8 mouse cellular contexts compared by ENCODE assay signal in genomic region chr4:150049157-150049513, GRCm38 (mm10). TPM values are rescaled to one million over a fixed set of nuclear protein-coding genes. Genes with fewer than 3 reads are reported as not detected.
DNase-seq lines count a peak whose midpoint lies in the region; ATAC-seq and TF ChIP-seq lines count a peak whose summit lies in the region.

No protein-coding gene starts in this region.

- intact Hi-C loops in gastrocnemius, adult 2 months (cut with DNase I): no loop called here
- intact Hi-C loops in gastrocnemius, postnatal 14 days (cut with DNase I; ENCODE audit: low total_unique reads): no loop called here

- peaks cover 9% of the 10 kb centered on the region for H3K27me3 ChIP-seq in spleen, adult 2 months (ENCODE audit: control insufficient read depth, insufficient read depth, low read length)
- H3K27me3 ChIP-seq in liver, embryonic 14.5 days (ENCODE audit: control insufficient read depth, insufficient read depth, low read length): peaks cover 38% of the 10 kb centered on the region

- H3K4me1 ChIP-seq in spleen, adult 2 months (ENCODE audit: control insufficient read depth, insufficient read depth, insufficient read length): peaks cover 9% of the 10 kb centered on the region; the same call in 1 of the 2 replicates
- H3K4me1 ChIP-seq in liver, embryonic 14.5 days (replicated peaks; ENCODE audit: control insufficient read depth in 2 of 2, insufficient read depth in 2 of 2, low read length in 1 of 2): no peaks in the 10 kb centered on the region

- DNase-seq in gastrocnemius, adult 2 months: no peak
- no peak for DNase-seq in gastrocnemius, postnatal 14 days
- no peak for DNase-seq in spleen, adult 2 months (ENCODE audit: low read depth in 1 of 2, low spot score in 2 of 2)
- no peak for DNase-seq in spleen, adult 12 weeks (ENCODE audit: low spot score)
- DNase-seq in liver, embryonic 14.5 days (ENCODE audit: low read depth in 3 of 3, low spot score in 3 of 3): no peak
- peak; percentile 66 for DNase-seq in testis, postnatal 14 days (ENCODE audit: low spot score)
- no peak for DNase-seq in thymus, postnatal 0 days (ENCODE audit: low spot score)
- DNase-seq in urinary bladder, postnatal 14 days (ENCODE audit: low spot score): no peak

- no peak for TF ChIP-seq POLR2A in spleen, adult 2 months (IDR thresholded peaks at IDR 0.05; ENCODE audit: low read depth, low read length)

- no peaks in the 10 kb centered on the region for H3K9me3 ChIP-seq in liver, embryonic 14.5 days (ENCODE audit: control insufficient read depth, low read length)

- H3K4me3 ChIP-seq in gastrocnemius, adult 2 months: peak overlapping the region; percentile 74
- H3K4me3 ChIP-seq in spleen, adult 2 months (ENCODE audit: extremely low read depth, insufficient read depth, insufficient read length): peak overlapping the region; percentile 50; the same call in 1 of the 2 replicates
- no peak overlapping the region; a peak in 1 of 4 replicates for H3K4me3 ChIP-seq in liver, embryonic 14.5 days (ENCODE audit: insufficient read depth in 1 of 2, low read depth in 2 of 2, low read length in 2 of 2)

- ATAC-seq in liver, embryonic 14.5 days (ENCODE audit: insufficient read depth): no peak

- H3K9ac ChIP-seq in liver, embryonic 14.5 days (replicated peaks): no peak overlapping the region

- no peaks in the 10 kb centered on the region for H3K36me3 ChIP-seq in spleen, adult 2 months (ENCODE audit: control insufficient read depth, insufficient read depth, low read length)
- H3K36me3 ChIP-seq in liver, embryonic 14.5 days (replicated peaks; ENCODE audit: control insufficient read depth, insufficient read depth, low read depth): no peaks in the 10 kb centered on the region

- WGBS in spleen, adult 2 months: 33% methylated on average over 15 of the region's 15 CpGs
- 13% methylated on average over 15 of the region's 15 CpGs for WGBS in liver, embryonic 14.5 days (ENCODE audit: insufficient replicate concordance)

- no peak for TF ChIP-seq EP300 in liver, embryonic 14.5 days (IDR thresholded peaks at IDR 0.05; ENCODE audit: low read depth)

- H3K27ac ChIP-seq in gastrocnemius, adult 2 months: peak overlapping the region; percentile 71
- no peak overlapping the region for H3K27ac ChIP-seq in spleen, adult 2 months (ENCODE audit: insufficient read depth, low read length)
- no peak overlapping the region for H3K27ac ChIP-seq in liver, embryonic 14.5 days

- peak overlapping the region; percentile 42; the same call in 1 of the 2 replicates for H3K4me2 ChIP-seq in liver, embryonic 14.5 days (ENCODE audit: low read depth)

- no peak for TF ChIP-seq CTCF in gastrocnemius, adult 2 months (IDR thresholded peaks at IDR 0.05)
- no peak for TF ChIP-seq CTCF in spleen, adult 2 months (IDR thresholded peaks at IDR 0.05; ENCODE audit: extremely low read depth, insufficient read depth, insufficient read length, insufficient replicate concordance)
- no peak for TF ChIP-seq CTCF in liver, embryonic 14.5 days (IDR thresholded peaks at IDR 0.05; ENCODE audit: low read depth)

RNA-seq across cellular contexts. Expression of gene Gpr157, which starts 38.0 kb away (rescaled TPM):
- 10 to 100 TPM; 41.7 to 51.3 TPM for total RNA-seq in gastrocnemius, adult 2 months (2021)
- total RNA-seq in gastrocnemius, postnatal 14 days (2021): 10 to 100 TPM; 19.3 to 20.2 TPM
- polyA plus RNA-seq in spleen, adult 2 months (2012; rRNA removed): 4.2 and 5.8 TPM in 2 replicates
- polyA plus RNA-seq in liver, embryonic 14.5 days (2012; rRNA removed): 0.25 and 0.31 TPM in 2 replicates
- polyA plus RNA-seq in liver, embryonic 14.5 days (2014; fragmentation: Nextera tagmentation; extraction: Ambion mirVana): 0.05 and 0.08 TPM in 2 replicates
- polyA plus RNA-seq in thymus, postnatal 0 days (2015; fragmentation: Nextera tagmentation; extraction: Ambion mirVana): 0.42 and 0.59 TPM in 2 replicates

RNA-seq across cellular contexts. Expression of gene H6pd, which starts 40.3 kb away (rescaled TPM):
- 100 to 1,000 TPM in 1 of 2 experiments, 10 to 100 TPM in 1; 41.6 to 104 TPM for total RNA-seq in gastrocnemius, adult 2 months (2021)
- 10 to 100 TPM; 48.5 to 62.8 TPM for total RNA-seq in gastrocnemius, postnatal 14 days (2021)
- 36.1 and 45.6 TPM in 2 replicates for polyA plus RNA-seq in spleen, adult 2 months (2012; rRNA removed)
- polyA plus RNA-seq in liver, embryonic 14.5 days (2012; rRNA removed): 8.3 and 9.6 TPM in 2 replicates
- polyA plus RNA-seq in liver, embryonic 14.5 days (2014; fragmentation: Nextera tagmentation; extraction: Ambion mirVana): 7.9 and 9.1 TPM in 2 replicates
- 12.3 and 13.8 TPM in 2 replicates for polyA plus RNA-seq in thymus, postnatal 0 days (2015; fragmentation: Nextera tagmentation; extraction: Ambion mirVana)

Comparison
In these comparisons a context has a peak if more than half of its experiments do, and no peak if none do; other contexts are left out.
1. H3K4me3 ChIP-seq: peak in gastrocnemius, adult 2 months (single experiment) and spleen, adult 2 months (single experiment); none in liver, embryonic 14.5 days (0 of 2).